Mouse (Mus musculus): ENCODE measurements around the gene Kdm5b. TPM values are rescaled to one million over a fixed set of nuclear protein-coding genes. Genes with fewer than 3 reads are reported as not detected.

The Kdm5b gene
- polyA plus RNA-seq, 1 experiment from 2014 or later, result 49.9 TPM

GRCm38 (mm10) chr1:134671234-134672070, 111.5 kb downstream of the Kdm5b start:
- H3K27ac ChIP-seq (ENCODE audit: low read depth, low read length), result peak overlapping the region; percentile 51; the same call in 1 of the 2 replicates
- WGBS, result 63% methylated on average over 10 of the region's 10 CpGs
- no peaks in the 10 kb centered on the region for H3K27me3 ChIP-seq (replicated peaks; ENCODE audit: control insufficient read depth, insufficient read depth, low read length)
- no peak overlapping the region for H3K4me2 ChIP-seq (ENCODE audit: low read length)
- no peaks in the 10 kb centered on the region; the same call in none of the 2 replicates for H3K4me1 ChIP-seq (ENCODE audit: control insufficient read depth, insufficient read depth, low read depth, low read length)
- H3K4me3 ChIP-seq (ENCODE audit: low read length), result no peak overlapping the region
- H3K36me3 ChIP-seq (ENCODE audit: control insufficient read depth, insufficient read depth, low read length), result no peaks in the 10 kb centered on the region
- no peak overlapping the region for H3K9ac ChIP-seq (ENCODE audit: low read depth, low read length)
- peak; percentile 54 for ATAC-seq
- H3K9me3 ChIP-seq (ENCODE audit: control insufficient read depth, low read length), result no peaks in the 10 kb centered on the region

GRCm38 (mm10) chr1:134674312-134674711, 114.3 kb downstream of the Kdm5b start:
- Histone ChIP-seq H3K4me3 (ENCODE audit: low read length) (no peak overlapping the region), H3K36me3 (ENCODE audit: control insufficient read depth, insufficient read depth, low read length) (no peaks in the 10 kb centered on the region), H3K9me3 (ENCODE audit: control insufficient read depth, low read length) (no peaks in the 10 kb centered on the region), H3K4me2 (ENCODE audit: low read length) (no peak overlapping the region), H3K4me1 (ENCODE audit: control insufficient read depth, insufficient read depth, low read depth, low read length) (peaks cover 2% of the 10 kb centered on the region), H3K27ac (ENCODE audit: low read depth, low read length) (no peak overlapping the region), H3K27me3 (replicated peaks; ENCODE audit: control insufficient read depth, insufficient read depth, low read length) (no peaks in the 10 kb centered on the region), H3K9ac (ENCODE audit: low read depth, low read length) (no peak overlapping the region)
- no peak for ATAC-seq
- 7% methylated on average over 1 of the region's 1 CpGs for WGBS

- Histone ChIP-seq H3K4me2 (ENCODE audit: low read length) (no peak overlapping the region), H3K36me3 (ENCODE audit: control insufficient read depth, insufficient read depth, low read length) (no peaks in the 10 kb centered on the region), H3K4me1 (ENCODE audit: control insufficient read depth, insufficient read depth, low read depth, low read length) (peaks cover 2% of the 10 kb centered on the region; the same call in 1 of the 2 replicates), H3K9me3 (ENCODE audit: control insufficient read depth, low read length) (no peaks in the 10 kb centered on the region), H3K4me3 (ENCODE audit: low read length) (no peak overlapping the region), H3K9ac (ENCODE audit: low read depth, low read length) (no peak overlapping the region), H3K27ac (ENCODE audit: low read depth, low read length) (no peak overlapping the region), H3K27me3 (replicated peaks; ENCODE audit: control insufficient read depth, insufficient read depth, low read length) (no peaks in the 10 kb centered on the region)
- ATAC-seq, result no peak
- WGBS, result 86% methylated on average over 4 of the region's 4 CpGs
Measured at GRCm38 (mm10) chr1:134679445-134679844, 119.5 kb downstream of the Kdm5b start.

- Histone ChIP-seq H3K4me1 (ENCODE audit: control insufficient read depth, insufficient read depth, low read depth, low read length) (peaks cover 2% of the 10 kb centered on the region; the same call in 1 of the 2 replicates), H3K36me3 (ENCODE audit: control insufficient read depth, insufficient read depth, low read length) (no peaks in the 10 kb centered on the region), H3K9ac (ENCODE audit: low read depth, low read length) (no peak overlapping the region), H3K9me3 (ENCODE audit: control insufficient read depth, low read length) (no peaks in the 10 kb centered on the region), H3K27ac (ENCODE audit: low read depth, low read length) (no peak overlapping the region), H3K4me3 (ENCODE audit: low read length) (no peak overlapping the region), H3K27me3 (replicated peaks; ENCODE audit: control insufficient read depth, insufficient read depth, low read length) (no peaks in the 10 kb centered on the region), H3K4me2 (ENCODE audit: low read length) (no peak overlapping the region)
- whole genome bisulfite sequencing, result 19% methylated on average over 6 of the region's 6 CpGs
- 0 out of 2 replicates have a peak, but pooled peaks have one; percentile 9 for ATAC-seq
Measured at GRCm38 (mm10) chr1:134680617-134681016, 120.6 kb downstream of the Kdm5b start.

GRCm38 (mm10) chr1:134682460-134682859, 122.5 kb downstream of the Kdm5b start:
- H3K27me3 ChIP-seq (replicated peaks; ENCODE audit: control insufficient read depth, insufficient read depth, low read length), result no peaks in the 10 kb centered on the region
- H3K9me3 ChIP-seq (ENCODE audit: control insufficient read depth, low read length), result no peaks in the 10 kb centered on the region
- 47% methylated on average over 9 of the region's 9 CpGs for WGBS
- no peaks in the 10 kb centered on the region for H3K36me3 ChIP-seq (ENCODE audit: control insufficient read depth, insufficient read depth, low read length)
- peak overlapping the region; percentile 13; the same call in 1 of the 2 replicates for H3K27ac ChIP-seq (ENCODE audit: low read depth, low read length)
- no peaks in the 10 kb centered on the region; the same call in 1 of the 2 replicates for H3K4me1 ChIP-seq (ENCODE audit: control insufficient read depth, insufficient read depth, low read depth, low read length)
- H3K4me2 ChIP-seq (ENCODE audit: low read length), result no peak overlapping the region
- H3K4me3 ChIP-seq (ENCODE audit: low read length), result no peak overlapping the region
- ATAC-seq, result no peak; the same call in 1 of the 2 replicates
- no peak overlapping the region for H3K9ac ChIP-seq (ENCODE audit: low read depth, low read length)

Other genes with a start within 250 kb of the Kdm5b start
- 32.0 and 34.0 TPM in 2 replicates for gene Ppfia4, start 227.2 kb upstream of the Kdm5b start, polyA plus RNA-seq (2015; fragmentation: Nextera tagmentation; extraction: Ambion mirVana)
- gene Tmem183a, start 198.2 kb upstream of the Kdm5b start, polyA plus RNA-seq (2015; fragmentation: Nextera tagmentation; extraction: Ambion mirVana), result 132 TPM in 2 replicates
- 0.09 TPM in 1 of 2 replicates, not detected in the other for gene 4933406M09Rik, start 174.2 kb upstream of the Kdm5b start, polyA plus RNA-seq (2015; fragmentation: Nextera tagmentation; extraction: Ambion mirVana)
- 15.2 and 15.8 TPM in 2 replicates for gene Cyb5r1, start 154.6 kb upstream of the Kdm5b start, polyA plus RNA-seq (2015; fragmentation: Nextera tagmentation; extraction: Ambion mirVana)
- gene Adipor1, start 144.8 kb upstream of the Kdm5b start, polyA plus RNA-seq (2015; fragmentation: Nextera tagmentation; extraction: Ambion mirVana), result 87.0 and 89.4 TPM in 2 replicates
- gene Klhl12, start 104.6 kb upstream of the Kdm5b start, polyA plus RNA-seq (2015; fragmentation: Nextera tagmentation; extraction: Ambion mirVana), result 38.6 and 40.4 TPM in 2 replicates
- gene Rabif, start 65.5 kb upstream of the Kdm5b start, polyA plus RNA-seq (2015; fragmentation: Nextera tagmentation; extraction: Ambion mirVana), result 78.8 and 81.5 TPM in 2 replicates
- gene Mgat4e, start 10.5 kb upstream of the Kdm5b start, polyA plus RNA-seq (2015; fragmentation: Nextera tagmentation; extraction: Ambion mirVana), result not detected in 2 replicates
- 11.9 and 14.9 TPM in 2 replicates for gene Syt2, start 86.5 kb downstream of the Kdm5b start, polyA plus RNA-seq (2015; fragmentation: Nextera tagmentation; extraction: Ambion mirVana)

All from hindbrain, embryonic 16.5 days (tissue).